17 mouse cellular contexts compared by ENCODE assay signal in the genomic region with DNA sequence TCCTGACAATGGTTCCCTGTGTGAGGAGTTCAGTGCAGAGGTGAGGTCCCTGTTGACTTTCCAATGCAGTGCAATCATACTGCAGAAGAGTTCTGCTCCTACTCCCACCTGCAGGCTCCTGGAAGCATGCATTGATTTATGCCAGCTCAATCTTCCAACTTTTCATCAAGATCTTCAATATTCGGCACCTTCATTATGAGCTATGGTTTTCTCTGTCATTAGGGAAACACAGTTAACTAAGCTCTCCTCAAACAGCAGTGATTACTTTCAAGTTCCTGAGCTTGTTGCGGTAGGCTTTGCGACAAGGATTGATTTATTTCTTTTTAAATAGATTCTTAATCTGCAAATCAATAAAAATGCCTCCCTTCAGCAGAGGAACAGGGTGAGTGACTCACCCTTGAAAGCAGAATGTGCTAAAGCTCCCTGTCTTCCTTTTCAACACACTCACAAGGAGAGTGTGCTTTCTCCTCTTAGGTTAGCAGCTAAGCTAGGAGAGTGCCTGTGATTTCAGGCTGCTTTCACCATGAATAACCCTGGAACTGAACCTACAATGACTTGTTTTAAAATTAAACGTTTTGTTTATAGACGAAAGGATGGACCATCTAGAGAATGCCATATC.
A peak's percentile ranks its signal among the peaks of the same experiment; 100 is the strongest.
DNase-seq lines count a peak whose midpoint lies in the region; ATAC-seq and TF ChIP-seq lines count a peak whose summit lies in the region.
"Had no signal": no experiment of that assay in that cellular context is flagged by ENCODE, and none has a peak within 500 bp of the region (broad histone marks: within the 10 kb centered on the region; RNA-seq: fewer than 3 reads in every experiment).

No protein-coding gene starts in this region.

- ATAC-seq in stomach, embryonic 14.5 days (ENCODE audit: insufficient number of reproducible peaks, insufficient read depth, low FRiP score, low read depth): peak; percentile 56; the same call in 1 of the 2 replicates
- ATAC-seq in stomach, postnatal 0 days (ENCODE audit: low FRiP score, low TSS enrichment): no peak
- peak; percentile 56; the same call in 1 of the 2 replicates for ATAC-seq in stomach, embryonic 15.5 days (ENCODE audit: insufficient read depth, low FRiP score, low read depth)
- no peak for ATAC-seq in forebrain, embryonic 16.5 days
- ATAC-seq in hindbrain, embryonic 13.5 days (ENCODE audit: low FRiP score): no peak
- ATAC-seq: forebrain, embryonic 13.5 days; forebrain, embryonic 15.5 days had no signal

- H3K4me1 ChIP-seq in stomach, embryonic 14.5 days (ENCODE audit: control insufficient read depth, insufficient read depth, low read length): no peaks in the 10 kb centered on the region
- no peaks in the 10 kb centered on the region for H3K4me1 ChIP-seq in stomach, postnatal 0 days (replicated peaks; ENCODE audit: control insufficient read depth, insufficient read depth)
- H3K4me1 ChIP-seq in stomach, embryonic 15.5 days: no peaks in the 10 kb centered on the region
- no peaks in the 10 kb centered on the region for H3K4me1 ChIP-seq in forebrain, embryonic 16.5 days (replicated peaks; ENCODE audit: control insufficient read depth, insufficient read depth, low read length)
- no peaks in the 10 kb centered on the region for H3K4me1 ChIP-seq in hindbrain, embryonic 13.5 days (replicated peaks)
- H3K4me1 ChIP-seq: embryonic facial prominence, embryonic 10.5 days; embryonic facial prominence, embryonic 12.5 days; forebrain, embryonic 13.5 days; forebrain, embryonic 15.5 days had no signal

- no peak overlapping the region for H3K4me3 ChIP-seq in stomach, embryonic 14.5 days (ENCODE audit: low read depth, low read length)
- no peak overlapping the region for H3K4me3 ChIP-seq in stomach, postnatal 0 days (ENCODE audit: low read depth, low read length)
- H3K4me3 ChIP-seq in stomach, embryonic 15.5 days (replicated peaks): no peak overlapping the region
- no peak overlapping the region for H3K4me3 ChIP-seq in forebrain, embryonic 16.5 days (replicated peaks; ENCODE audit: low read length)
- no peak overlapping the region for H3K4me3 ChIP-seq in hindbrain, embryonic 13.5 days
- H3K4me3 ChIP-seq: embryonic facial prominence, embryonic 10.5 days; embryonic facial prominence, embryonic 12.5 days; forebrain, embryonic 13.5 days; forebrain, embryonic 15.5 days had no signal

- no peak for TF ChIP-seq CTCF in stomach, postnatal 0 days (IDR thresholded peaks at IDR 0.05; ENCODE audit: low read depth)

- TF ChIP-seq EP300 in stomach, postnatal 0 days (optimal IDR thresholded peaks at IDR 0.05): no peak

- no peaks in the 10 kb centered on the region for H3K27me3 ChIP-seq in stomach, embryonic 14.5 days (ENCODE audit: control insufficient read depth, insufficient read depth, low read length)
- H3K27me3 ChIP-seq in stomach, postnatal 0 days (ENCODE audit: control insufficient read depth, insufficient read depth, low read length): no peaks in the 10 kb centered on the region
- H3K27me3 ChIP-seq in stomach, embryonic 15.5 days (replicated peaks): no peaks in the 10 kb centered on the region
- H3K27me3 ChIP-seq in forebrain, embryonic 16.5 days (replicated peaks; ENCODE audit: control insufficient read depth, insufficient read depth, low read length): no peaks in the 10 kb centered on the region
- H3K27me3 ChIP-seq in hindbrain, embryonic 13.5 days: no peaks in the 10 kb centered on the region
- H3K27me3 ChIP-seq: embryonic facial prominence, embryonic 12.5 days; forebrain, embryonic 13.5 days; forebrain, embryonic 15.5 days had no signal

- no peak overlapping the region for H3K4me2 ChIP-seq in stomach, embryonic 14.5 days (replicated peaks; ENCODE audit: low read depth, low read length)
- H3K4me2 ChIP-seq in stomach, postnatal 0 days (replicated peaks; ENCODE audit: low read depth): no peak overlapping the region
- H3K4me2 ChIP-seq in stomach, embryonic 15.5 days: no peak overlapping the region
- no peak overlapping the region for H3K4me2 ChIP-seq in forebrain, embryonic 16.5 days (ENCODE audit: low read length)
- H3K4me2 ChIP-seq in hindbrain, embryonic 13.5 days: no peak overlapping the region
- H3K4me2 ChIP-seq: embryonic facial prominence, embryonic 12.5 days; forebrain, embryonic 13.5 days; forebrain, embryonic 15.5 days had no signal

- 50% methylated on average over 5 of the region's 5 CpGs for WGBS in stomach, embryonic 14.5 days
- 33% methylated on average over 5 of the region's 5 CpGs for WGBS in stomach, postnatal 0 days
- WGBS in stomach, embryonic 15.5 days: 49% methylated on average over 5 of the region's 5 CpGs
- 80% methylated on average over 5 of the region's 5 CpGs for WGBS in forebrain, embryonic 16.5 days
- 70% methylated on average over 5 of the region's 5 CpGs for WGBS in hindbrain, embryonic 13.5 days

- H3K9me3 ChIP-seq in stomach, embryonic 14.5 days (ENCODE audit: control insufficient read depth, low read depth, low read length): no peaks in the 10 kb centered on the region
- no peaks in the 10 kb centered on the region for H3K9me3 ChIP-seq in stomach, postnatal 0 days (ENCODE audit: control insufficient read depth, low read length)
- no peaks in the 10 kb centered on the region for H3K9me3 ChIP-seq in stomach, embryonic 15.5 days
- H3K9me3 ChIP-seq in forebrain, embryonic 16.5 days (ENCODE audit: control insufficient read depth, low read length): no peaks in the 10 kb centered on the region
- no peaks in the 10 kb centered on the region for H3K9me3 ChIP-seq in hindbrain, embryonic 13.5 days
- H3K9me3 ChIP-seq: embryonic facial prominence, embryonic 10.5 days; embryonic facial prominence, embryonic 12.5 days; forebrain, embryonic 13.5 days; forebrain, embryonic 15.5 days had no signal

- H3K36me3 ChIP-seq in stomach, embryonic 14.5 days (ENCODE audit: control insufficient read depth, insufficient read depth, low read length): no peaks in the 10 kb centered on the region
- H3K36me3 ChIP-seq in stomach, postnatal 0 days (ENCODE audit: control insufficient read depth, insufficient read depth, low read length): no peaks in the 10 kb centered on the region
- H3K36me3 ChIP-seq in stomach, embryonic 15.5 days: no peaks in the 10 kb centered on the region
- no peaks in the 10 kb centered on the region for H3K36me3 ChIP-seq in forebrain, embryonic 16.5 days (ENCODE audit: control insufficient read depth, insufficient read depth)
- H3K36me3 ChIP-seq in hindbrain, embryonic 13.5 days: no peaks in the 10 kb centered on the region
- H3K36me3 ChIP-seq: embryonic facial prominence, embryonic 10.5 days; embryonic facial prominence, embryonic 12.5 days; forebrain, embryonic 15.5 days had no signal

- no peak for DNase-seq in stomach, postnatal 0 days (ENCODE audit: low spot score)
- DNase-seq: adrenal gland, adult 2 months; adrenal gland, postnatal 10 days; adrenal gland, postnatal 25 days; cerebellum, adult 11-12 months; cerebellum, adult 2 months; cerebellum, adult 9-10 months; cerebellum, postnatal 10 days; cerebellum, postnatal 25 days had no signal

- H3K9ac ChIP-seq in stomach, embryonic 14.5 days (replicated peaks; ENCODE audit: low read depth, low read length): no peak overlapping the region
- H3K9ac ChIP-seq in stomach, postnatal 0 days (ENCODE audit: low read length): no peak overlapping the region
- H3K9ac ChIP-seq in stomach, embryonic 15.5 days: no peak overlapping the region
- no peak overlapping the region for H3K9ac ChIP-seq in forebrain, embryonic 16.5 days (replicated peaks; ENCODE audit: low read depth, low read length)
- no peak overlapping the region for H3K9ac ChIP-seq in hindbrain, embryonic 13.5 days
- H3K9ac ChIP-seq: embryonic facial prominence, embryonic 12.5 days; forebrain, embryonic 13.5 days; forebrain, embryonic 15.5 days had no signal

- H3K27ac ChIP-seq in stomach, embryonic 14.5 days (ENCODE audit: low read length): no peak overlapping the region
- H3K27ac ChIP-seq in stomach, postnatal 0 days (replicated peaks): no peak overlapping the region
- no peak overlapping the region for H3K27ac ChIP-seq in stomach, embryonic 15.5 days
- no peak overlapping the region for H3K27ac ChIP-seq in forebrain, embryonic 16.5 days (ENCODE audit: low read length)
- H3K27ac ChIP-seq in hindbrain, embryonic 13.5 days: no peak overlapping the region
- H3K27ac ChIP-seq: embryonic facial prominence, embryonic 10.5 days; embryonic facial prominence, embryonic 12.5 days; forebrain, embryonic 13.5 days; forebrain, embryonic 15.5 days had no signal

Comparison
In these comparisons a context has a peak if more than half of its experiments do, and no peak if none do; other contexts are left out.
1. ATAC-seq: peak in stomach, embryonic 14.5 days (single experiment) and stomach, embryonic 15.5 days (single experiment); none in stomach, postnatal 0 days (single experiment), forebrain, embryonic 16.5 days (single experiment) and hindbrain, embryonic 13.5 days (single experiment).